Mouse (Mus musculus) kidney, adult 9 months (tissue): Measurements from ENCODE around the gene Cyb5rl.

Experiments used
- DNase-seq: peaks from one replicate; pipeline ENCODE4 v3.0.0; 2022

Gene Cyb5rl

DNA sequence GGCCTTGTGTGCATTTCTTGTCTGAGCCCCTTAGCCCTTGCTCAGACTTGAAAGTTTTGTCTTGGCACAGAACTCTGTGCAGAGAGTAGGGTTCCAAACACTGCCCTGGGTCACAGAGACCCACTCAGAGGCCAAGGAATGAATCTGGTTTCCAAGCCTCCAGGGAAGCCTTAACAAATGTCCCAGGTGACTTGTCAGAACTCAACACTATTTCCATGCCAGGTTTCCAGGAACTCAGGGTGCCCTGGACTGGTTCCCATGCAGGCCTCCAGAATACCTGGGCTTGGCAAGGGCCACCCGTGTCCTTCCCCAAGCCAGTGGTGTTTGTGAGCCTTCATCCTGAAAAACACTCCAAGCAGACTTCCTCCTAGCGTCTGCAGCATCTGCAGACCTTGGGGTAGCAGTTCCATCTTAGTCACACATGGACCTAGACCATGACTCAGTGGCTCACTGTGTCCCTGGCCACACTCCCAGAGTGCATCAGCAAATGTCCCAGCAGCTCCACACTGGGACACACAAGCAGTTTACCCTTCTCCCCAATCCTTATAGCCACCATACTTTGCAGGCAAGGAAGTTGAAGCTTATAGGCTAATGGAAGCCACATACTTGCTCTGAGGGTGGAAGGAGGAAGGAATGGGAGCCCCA is 51.1 kb downstream of the Cyb5rl start:
- peak; percentile 53 for DNase-seq

DNA sequence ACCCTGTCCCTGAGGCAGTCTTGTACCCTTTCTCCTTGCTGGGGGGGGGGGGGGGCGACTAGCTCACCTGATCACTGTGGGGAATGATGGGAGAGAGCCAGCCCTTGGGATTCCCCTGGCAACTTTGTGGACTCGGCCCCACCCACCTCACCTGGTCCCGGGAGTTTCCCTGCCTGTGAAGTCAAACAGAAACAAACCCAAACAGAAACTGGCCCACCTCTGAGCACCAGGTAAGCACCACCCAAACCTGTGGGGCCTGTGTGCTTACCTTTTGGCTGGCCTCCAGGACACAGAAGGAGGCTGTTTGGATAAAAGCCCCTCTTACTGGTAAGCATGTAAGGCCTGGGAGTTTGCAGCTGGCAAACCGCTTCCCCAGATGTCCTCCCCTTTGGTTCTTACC is 52.3 kb downstream of the Cyb5rl start:
- DNase-seq: no peak

DNA sequence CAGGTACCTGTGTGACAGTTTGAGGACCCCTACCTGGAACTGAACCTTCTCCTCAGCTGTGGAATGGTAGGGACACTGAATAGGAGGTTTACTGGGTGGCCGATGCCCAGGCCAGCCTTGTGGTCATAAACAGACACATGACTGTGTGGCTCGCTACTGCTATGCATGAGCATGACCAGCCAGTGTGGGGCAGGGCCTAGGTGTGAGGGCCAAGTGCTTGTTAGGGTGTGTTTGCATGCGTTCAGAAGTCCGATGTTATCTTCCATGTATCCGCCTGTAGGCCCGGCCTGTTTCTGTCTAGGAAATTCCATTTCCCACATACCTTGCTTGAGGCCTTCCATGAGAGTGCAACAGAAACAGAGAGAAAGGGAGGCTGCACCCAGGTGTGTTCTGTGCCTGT is 53.9 kb downstream of the Cyb5rl start:
- DNase-seq: no peak

DNA sequence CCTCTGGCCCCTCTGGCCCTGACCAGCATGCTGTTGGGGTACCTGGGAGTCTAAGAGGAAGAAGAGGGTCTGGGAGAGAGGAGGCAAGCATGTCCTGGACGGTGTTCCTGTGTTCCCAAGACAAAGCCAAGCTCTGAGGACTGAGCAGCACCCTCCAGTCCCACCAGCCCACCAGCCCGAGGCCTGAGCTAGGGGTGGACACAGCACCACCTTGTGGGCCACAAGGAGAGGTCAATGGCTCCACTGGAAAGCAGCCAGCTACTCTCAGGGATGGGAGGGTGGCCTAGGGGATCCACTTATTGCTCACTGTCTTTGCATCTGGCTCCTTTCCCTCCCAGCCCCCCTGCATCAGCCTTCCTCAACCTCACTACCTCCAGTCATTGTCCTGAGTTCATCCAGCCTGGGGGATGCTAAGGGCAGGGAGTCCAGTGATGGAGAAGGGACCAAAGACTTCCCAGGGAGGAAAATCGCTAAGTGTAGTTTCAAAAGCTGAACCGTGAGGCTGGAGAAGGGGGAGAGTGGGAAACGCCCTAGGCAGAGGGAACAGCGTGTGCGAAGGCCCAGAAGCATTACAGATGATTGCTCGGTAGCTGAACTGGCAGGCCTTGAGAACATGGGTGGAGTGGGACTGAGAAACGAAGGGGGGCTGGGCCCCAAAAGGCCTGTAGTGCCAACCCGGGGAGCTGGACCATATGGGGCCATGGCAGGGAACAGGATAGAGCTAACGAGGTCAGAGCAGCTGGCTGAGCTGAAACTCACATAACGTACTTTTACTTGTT is 54.6 kb downstream of the Cyb5rl start:
- DNase-seq: peak; percentile 41

DNA sequence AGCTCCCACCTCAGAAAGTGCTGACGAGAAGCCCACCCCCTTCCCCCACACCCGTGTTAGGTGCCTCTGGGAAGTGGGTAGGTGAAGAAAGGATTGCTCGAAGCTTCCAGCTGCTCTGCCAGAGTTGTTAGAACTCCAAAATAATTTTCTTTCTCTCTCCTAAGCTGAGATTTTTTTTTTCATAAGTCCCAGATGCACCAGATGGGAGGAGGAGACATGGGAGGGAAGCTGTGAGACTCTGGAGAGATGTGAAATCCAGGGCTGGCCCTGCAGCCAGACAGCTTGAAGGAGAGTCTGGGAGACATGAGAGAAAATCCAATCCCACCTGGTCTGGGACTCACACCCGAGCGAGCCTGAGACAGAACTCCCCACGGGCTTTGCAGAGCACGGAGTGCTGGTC is 57.6 kb downstream of the Cyb5rl start:
- no peak for DNase-seq

DNA sequence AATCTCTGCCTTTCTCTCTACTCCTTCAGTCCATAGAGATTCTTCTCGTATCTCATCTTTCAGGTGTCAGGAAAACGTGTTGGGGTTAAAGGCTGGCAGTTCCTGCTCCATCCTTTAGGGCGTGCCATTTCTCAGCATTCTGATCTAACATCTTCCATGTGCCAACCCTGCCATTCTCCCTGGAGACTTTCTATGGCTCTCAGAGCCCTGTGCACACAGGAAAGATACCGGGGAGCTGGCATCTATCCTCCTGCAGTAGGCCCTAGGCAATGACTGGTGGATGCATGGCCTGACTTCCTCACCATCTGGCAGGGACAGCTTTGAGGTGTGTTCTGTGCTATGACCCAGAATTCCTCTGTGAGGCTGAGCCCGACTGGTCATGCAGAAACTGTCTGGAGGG is 58.3 kb downstream of the Cyb5rl start:
- DNase-seq: no peak

DNA sequence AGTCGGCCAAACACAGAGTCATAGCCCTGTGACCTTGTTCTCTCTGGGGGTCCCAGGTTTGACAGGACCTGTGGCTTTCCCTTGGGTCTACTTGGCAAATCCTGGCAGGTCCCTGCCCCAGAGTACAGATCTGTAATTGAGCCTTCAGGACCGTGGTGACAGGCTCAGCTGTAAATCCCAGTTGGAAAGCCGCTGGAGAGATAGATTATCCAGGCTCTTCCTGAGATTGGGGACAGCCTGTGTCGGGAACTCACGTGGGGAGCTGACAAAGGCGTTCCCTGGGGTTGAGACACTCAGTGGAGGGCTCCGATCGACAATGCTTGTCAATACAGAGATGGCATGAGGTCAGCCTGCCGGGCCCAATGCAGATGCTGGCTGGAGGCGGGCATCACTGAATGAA is 59.6 kb downstream of the Cyb5rl start:
- no peak for DNase-seq

DNA sequence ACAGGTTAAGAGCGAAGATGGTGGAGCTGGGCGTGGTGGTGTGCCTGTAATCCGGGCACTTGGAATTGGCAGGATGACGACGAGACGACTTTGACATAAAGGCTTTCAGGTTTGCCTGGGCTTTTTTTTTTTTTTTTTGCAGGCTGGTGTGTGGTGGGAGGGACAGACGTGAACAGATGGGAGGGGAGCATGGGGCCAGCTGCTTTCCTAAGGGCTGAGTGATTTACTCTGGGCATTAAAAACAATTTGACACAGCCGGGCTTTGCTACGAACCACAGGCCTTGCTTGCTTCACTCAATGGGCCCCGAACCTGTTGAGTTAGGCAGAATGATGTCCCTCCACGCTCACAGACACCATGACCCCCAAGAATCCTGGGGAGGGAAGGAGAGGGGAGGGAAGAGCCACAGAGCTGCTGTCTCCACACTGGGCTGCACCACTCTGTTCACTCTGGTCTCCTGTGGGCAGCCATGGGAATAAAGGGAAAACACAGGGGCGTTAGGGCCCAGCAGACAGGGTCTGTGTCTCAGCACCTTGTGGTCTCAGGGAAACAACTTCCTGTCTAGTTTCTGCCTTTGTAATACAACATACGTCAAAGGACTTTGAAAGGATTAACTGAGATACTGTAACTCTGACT is 60.2 kb downstream of the Cyb5rl start:
- no peak for DNase-seq

DNA sequence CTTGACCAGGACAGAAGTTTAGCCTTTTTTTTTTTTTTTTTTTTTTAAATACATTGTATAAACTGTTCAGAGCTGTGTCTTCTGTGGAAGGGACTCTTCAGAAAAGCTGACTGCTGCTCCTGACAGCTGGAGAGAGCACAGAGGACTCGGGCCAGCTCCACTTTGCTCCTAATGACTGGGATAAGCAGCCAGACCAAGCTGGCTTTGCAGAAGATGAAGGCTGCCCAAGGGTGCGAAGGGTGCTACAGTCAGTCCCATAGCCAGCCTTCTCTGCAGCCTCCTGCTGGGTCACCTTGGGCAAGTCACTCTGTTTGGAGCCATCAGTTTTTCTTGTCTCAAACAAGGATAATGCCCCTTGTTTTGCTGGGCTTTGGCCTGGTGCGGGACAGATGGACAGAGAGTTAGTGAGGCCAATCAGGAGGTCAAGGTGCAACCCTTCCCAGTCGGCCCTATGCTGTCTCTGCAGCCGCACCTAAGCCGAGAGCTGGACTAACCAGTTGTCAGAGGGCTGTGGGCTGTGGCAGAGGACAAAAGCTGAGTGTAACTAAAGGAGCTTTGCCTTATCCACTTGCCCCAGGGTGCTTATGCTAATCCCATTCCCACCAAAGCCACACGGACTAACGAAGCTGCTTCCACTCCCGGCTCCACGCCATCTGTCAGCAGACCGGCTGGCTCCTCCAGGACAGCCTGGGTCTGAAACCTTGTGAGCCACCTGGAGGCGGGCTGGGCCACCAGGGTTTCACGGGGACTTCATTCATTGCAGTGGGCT is 61.3 kb downstream of the Cyb5rl start:
- no peak for DNase-seq

DNA sequence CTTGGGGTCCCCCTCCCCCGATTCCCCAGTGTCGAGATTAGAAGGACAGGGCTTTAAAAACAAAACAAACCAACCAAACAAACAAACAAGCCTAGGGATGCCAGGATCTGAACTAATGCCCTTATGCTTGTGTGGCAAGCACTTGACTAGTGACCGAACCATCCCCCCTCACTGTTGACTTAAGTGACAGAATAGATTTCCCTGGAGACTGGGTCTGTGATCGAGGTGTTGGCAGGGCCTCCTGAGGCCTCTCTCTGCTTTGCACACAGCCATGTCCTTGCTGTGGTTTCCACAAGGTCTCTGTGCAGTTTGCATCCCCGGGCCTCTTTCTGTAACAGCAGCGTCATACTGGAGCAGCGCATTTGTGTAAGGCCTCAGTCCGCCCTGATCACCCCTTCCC is 62.6 kb downstream of the Cyb5rl start:
- no peak for DNase-seq

DNA sequence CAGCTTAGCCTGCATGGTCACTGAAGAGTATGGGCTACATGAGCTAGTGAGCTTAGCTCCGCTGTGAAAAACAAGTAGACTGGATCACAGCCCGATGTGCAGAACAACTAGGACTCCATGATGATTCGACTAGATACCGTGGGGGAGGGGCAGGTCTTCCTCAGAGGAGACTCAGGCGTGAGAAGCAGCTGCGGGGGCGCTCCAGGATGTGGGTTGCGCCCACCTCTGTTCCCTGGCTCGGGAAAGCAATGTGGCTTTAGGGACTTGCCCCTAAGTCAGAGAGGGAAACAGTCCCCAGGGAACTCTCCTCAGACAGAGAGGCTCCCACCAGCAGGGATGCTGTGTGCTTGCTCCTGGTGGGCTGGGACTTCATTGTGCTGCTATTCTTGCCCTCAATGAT is 63.7 kb downstream of the Cyb5rl start:
- DNase-seq: no peak

DNA sequence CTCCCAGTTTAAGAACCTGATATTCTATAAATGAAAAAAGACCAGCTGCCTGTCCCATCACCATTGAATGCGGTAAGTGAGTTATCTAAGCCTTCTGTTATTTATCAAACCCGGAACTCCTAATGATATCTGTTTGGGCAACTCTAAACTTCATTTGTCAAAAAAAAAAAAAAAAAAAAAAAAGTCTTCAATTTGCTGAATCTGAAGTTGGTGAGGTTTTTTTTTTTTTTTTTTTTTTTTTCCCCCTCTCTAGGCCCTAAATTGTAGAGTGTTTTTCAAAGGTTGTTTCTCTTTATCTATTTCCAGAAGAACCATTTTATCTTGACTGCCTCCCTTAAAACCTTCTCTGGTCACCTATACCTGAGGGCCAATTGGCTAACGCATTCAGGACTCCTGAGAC is 68.1 kb downstream of the Cyb5rl start:
- DNase-seq: no peak

DNA sequence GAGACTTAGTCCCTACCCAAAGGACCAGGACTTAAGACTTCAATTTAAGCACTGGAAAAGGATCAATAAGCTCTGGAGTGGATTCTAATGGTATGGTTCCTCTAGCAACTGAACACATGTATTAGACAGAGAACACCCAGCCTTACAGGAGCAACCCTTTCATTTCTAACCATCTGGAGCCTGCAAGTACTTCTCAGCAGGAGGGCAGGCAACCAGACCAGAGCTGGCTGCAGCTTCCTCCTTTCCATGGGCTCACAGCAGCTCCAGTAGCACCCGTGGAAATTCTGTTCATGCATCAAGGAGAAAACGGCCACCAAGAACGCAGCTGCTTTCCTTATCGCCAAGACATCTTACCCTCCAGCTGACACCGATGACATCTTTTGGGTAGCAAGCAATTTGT is 68.9 kb downstream of the Cyb5rl start:
- no peak for DNase-seq

DNA sequence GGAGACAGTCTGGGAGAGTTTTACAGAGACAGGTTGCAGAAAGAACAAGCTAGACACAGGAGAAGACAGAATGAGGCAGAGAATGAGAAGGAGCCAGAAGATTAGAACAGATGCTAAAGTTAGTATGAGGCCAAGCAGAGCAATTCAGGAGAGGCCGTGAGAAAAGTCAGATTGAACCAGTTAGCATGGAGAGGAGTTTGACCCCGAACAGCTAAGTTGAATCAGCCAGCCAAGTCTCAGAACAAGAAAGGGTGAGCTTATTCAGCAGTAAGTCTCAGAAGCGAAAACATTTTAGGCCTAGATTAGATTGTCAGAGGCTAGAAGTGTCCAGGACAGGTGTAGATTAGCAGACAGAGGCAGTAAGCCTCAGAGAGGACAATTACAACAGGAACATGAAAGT is 69.7 kb downstream of the Cyb5rl start:
- peak; percentile 70 for DNase-seq
